Mouse (Mus musculus): Measurements from ENCODE around the gene Fkbpl. TPM values are rescaled to one million over a fixed set of nuclear protein-coding genes. Genes with fewer than 3 reads are reported as not detected.
A peak's percentile ranks its signal among the peaks of the same experiment; 100 is the strongest.

Gene Fkbpl
- polyA plus RNA-seq, 1 experiment from 2014 or later, result 15.3 TPM

DNA sequence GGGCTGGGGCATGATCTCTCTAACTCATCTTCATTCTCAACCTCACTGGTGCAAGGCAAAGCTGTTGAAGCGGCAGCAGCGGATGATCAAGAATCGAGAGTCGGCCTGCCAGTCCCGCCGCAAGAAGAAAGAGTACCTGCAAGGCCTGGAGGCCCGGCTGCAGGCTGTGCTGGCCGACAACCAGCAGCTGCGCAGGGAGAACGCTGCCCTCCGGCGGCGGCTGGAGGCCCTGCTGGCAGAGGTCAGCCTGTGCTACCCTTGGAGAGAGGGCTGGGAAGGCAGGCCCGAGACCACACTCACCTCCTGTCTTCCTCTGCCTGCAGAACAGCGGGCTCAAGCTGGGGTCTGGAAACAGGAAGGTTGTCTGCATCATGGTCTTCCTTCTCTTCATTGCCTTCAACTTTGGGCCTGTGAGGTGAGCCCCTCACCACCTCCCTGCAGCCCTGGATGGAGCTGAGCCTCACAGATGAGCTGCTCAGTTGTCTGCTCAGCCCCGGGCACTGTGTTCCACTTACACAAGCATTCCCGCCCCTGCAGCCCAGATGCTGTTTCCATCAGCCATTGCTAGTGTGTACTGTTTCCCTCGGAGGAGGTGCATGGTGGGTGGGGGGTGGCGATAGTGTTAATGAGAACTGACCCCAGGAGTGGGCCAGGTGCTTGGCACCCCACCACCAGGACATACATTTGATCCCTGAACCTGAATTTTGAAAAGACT lies 7.1 kb downstream of the Fkbpl start:
- no peaks in the 10 kb centered on the region for H3K27me3 ChIP-seq
- WGBS, result 39% methylated on average over 19 of the region's 19 CpGs
- H3K36me3 ChIP-seq, result peaks cover 57% of the 10 kb centered on the region
- no peaks in the 10 kb centered on the region for H3K9me3 ChIP-seq
- no peak overlapping the region for H3K4me2 ChIP-seq (replicated peaks)
- no peak overlapping the region for H3K27ac ChIP-seq (replicated peaks)
- no peak for ATAC-seq (replicated peaks)
- no peak overlapping the region for H3K9ac ChIP-seq (replicated peaks)
- peaks cover 14% of the 10 kb centered on the region for H3K4me1 ChIP-seq
- no peak overlapping the region for H3K4me3 ChIP-seq

DNA sequence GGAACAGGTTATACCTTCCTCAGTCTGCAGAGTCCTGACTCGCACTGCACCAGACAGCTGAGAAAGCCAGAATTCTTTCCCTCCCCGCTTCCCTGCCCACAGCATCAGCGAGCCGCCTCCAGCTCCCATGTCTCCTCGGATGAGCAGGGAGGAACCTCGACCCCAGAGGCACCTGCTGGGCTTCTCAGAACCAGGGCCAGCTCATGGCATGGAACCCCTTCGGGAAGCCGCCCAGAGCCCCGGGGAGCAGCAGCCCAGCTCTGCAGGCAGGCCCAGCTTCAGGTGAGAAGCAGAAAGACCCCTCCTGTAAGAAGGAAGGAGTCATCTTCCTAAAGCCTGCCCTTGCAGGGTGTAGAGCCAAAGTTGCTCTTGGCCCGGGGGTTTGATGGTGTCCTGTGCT lies 8.0 kb downstream of the Fkbpl start:
- Histone ChIP-seq H3K9ac (replicated peaks) (no peak overlapping the region), H3K27me3 (no peaks in the 10 kb centered on the region), H3K27ac (replicated peaks) (no peak overlapping the region), H3K4me1 (peaks cover 12% of the 10 kb centered on the region), H3K9me3 (no peaks in the 10 kb centered on the region), H3K4me2 (replicated peaks) (no peak overlapping the region), H3K4me3 (no peak overlapping the region), H3K36me3 (peaks cover 57% of the 10 kb centered on the region)
- no peak for ATAC-seq (replicated peaks)
- WGBS, result 93% methylated on average over 10 of the region's 10 CpGs

GRCm38 (mm10) chr17:34652985-34653384 lies 8.4 kb downstream of the Fkbpl start:
- WGBS, result 91% methylated on average over 8 of the region's 8 CpGs
- Histone ChIP-seq H3K36me3 (peaks cover 57% of the 10 kb centered on the region), H3K4me2 (replicated peaks) (no peak overlapping the region), H3K4me3 (no peak overlapping the region), H3K9me3 (no peaks in the 10 kb centered on the region), H3K9ac (replicated peaks) (no peak overlapping the region), H3K27ac (replicated peaks) (no peak overlapping the region), H3K27me3 (no peaks in the 10 kb centered on the region), H3K4me1 (peaks cover 7% of the 10 kb centered on the region)
- no peak for ATAC-seq (replicated peaks)

DNA sequence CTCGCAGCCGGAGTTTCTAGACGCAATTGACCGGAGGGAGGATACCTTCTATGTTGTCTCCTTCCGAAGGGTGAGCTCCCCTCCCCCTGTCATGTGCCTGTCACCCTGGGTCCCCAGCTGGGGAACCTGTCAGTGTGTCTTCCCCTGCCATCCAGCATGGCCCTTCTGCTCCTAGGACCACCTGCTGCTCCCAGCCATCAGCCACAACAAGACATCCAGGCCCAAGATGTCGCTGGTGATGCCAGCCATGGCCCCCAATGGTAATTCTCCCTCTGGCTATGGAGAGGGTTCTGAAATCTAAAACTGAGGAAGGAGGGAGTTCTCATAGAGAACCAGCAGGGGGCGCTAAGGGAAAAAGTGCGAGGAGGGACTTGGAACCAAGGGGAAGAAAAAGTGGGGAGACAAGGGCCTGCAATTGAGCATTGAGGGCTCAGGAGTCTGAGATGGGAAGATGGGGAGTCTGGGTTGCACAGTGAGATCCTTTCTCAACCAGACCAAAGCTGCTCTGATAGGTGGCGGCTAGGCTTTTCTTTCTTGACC lies 9.3 kb downstream of the Fkbpl start:
- WGBS, result 62% methylated on average over 9 of the region's 9 CpGs
- no peak for ATAC-seq (replicated peaks)
- no peaks in the 10 kb centered on the region for H3K27me3 ChIP-seq
- H3K9me3 ChIP-seq, result no peaks in the 10 kb centered on the region
- H3K9ac ChIP-seq (replicated peaks), result no peak overlapping the region
- no peak overlapping the region for H3K4me2 ChIP-seq (replicated peaks)
- H3K4me3 ChIP-seq, result no peak overlapping the region
- no peak overlapping the region for H3K27ac ChIP-seq (replicated peaks)
- no peaks in the 10 kb centered on the region for H3K4me1 ChIP-seq
- H3K36me3 ChIP-seq, result peaks cover 56% of the 10 kb centered on the region

DNA sequence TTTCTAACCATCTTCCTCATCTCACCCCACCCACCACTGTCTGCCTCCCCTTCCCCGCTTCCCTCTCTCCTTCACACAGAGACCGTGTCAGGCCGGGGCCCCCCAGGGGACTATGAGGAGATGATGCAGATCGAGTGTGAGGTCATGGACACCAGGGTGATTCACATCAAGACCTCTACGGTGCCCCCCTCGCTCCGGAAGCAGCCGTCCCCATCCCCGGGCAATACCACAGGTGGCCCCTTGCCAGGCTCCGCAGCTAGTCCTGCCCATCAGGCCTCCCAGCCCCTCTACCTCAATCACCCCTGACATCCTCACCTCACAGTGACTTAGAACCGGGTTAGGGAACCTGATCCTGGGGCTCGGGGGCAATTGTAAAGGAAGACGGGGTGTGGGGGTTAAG lies 9.8 kb downstream of the Fkbpl start:
- peaks cover 50% of the 10 kb centered on the region for H3K36me3 ChIP-seq
- no peak for ATAC-seq (replicated peaks)

GRCm38 (mm10) chr17:34655160-34655559 lies 10.6 kb downstream of the Fkbpl start:
- no peak overlapping the region for H3K27ac ChIP-seq (replicated peaks)
- H3K4me1 ChIP-seq, result no peaks in the 10 kb centered on the region
- peaks cover 5% of the 10 kb centered on the region for H3K27me3 ChIP-seq
- 87% methylated on average over 7 of the region's 7 CpGs for WGBS
- no peak overlapping the region for H3K4me2 ChIP-seq (replicated peaks)
- no peak overlapping the region for H3K4me3 ChIP-seq
- 0 out of 2 replicates have a peak, but pooled peaks have one; percentile 20 for ATAC-seq (replicated peaks)
- H3K36me3 ChIP-seq, result peaks cover 43% of the 10 kb centered on the region
- H3K9me3 ChIP-seq, result no peaks in the 10 kb centered on the region
- H3K9ac ChIP-seq (replicated peaks), result no peak overlapping the region

More for the DNA sequence above, 9.8 kb downstream of the Fkbpl start:
- Histone ChIP-seq H3K9ac (replicated peaks) (no peak overlapping the region), H3K4me2 (replicated peaks) (no peak overlapping the region), H3K4me3 (no peak overlapping the region), H3K9me3 (no peaks in the 10 kb centered on the region), H3K27me3 (no peaks in the 10 kb centered on the region; the same call in 1 of the 2 replicates), H3K27ac (replicated peaks) (no peak overlapping the region), H3K4me1 (no peaks in the 10 kb centered on the region)
- WGBS, result 92% methylated on average over 13 of the region's 13 CpGs

- H3K4me3 ChIP-seq, result no peak overlapping the region
- H3K9ac ChIP-seq (replicated peaks), result no peak overlapping the region
- ATAC-seq (replicated peaks), result peak; percentile 13; the same call in 1 of the 2 replicates
- no peaks in the 10 kb centered on the region for H3K9me3 ChIP-seq
- H3K36me3 ChIP-seq, result peaks cover 38% of the 10 kb centered on the region
- 67% methylated on average over 4 of the region's 4 CpGs for WGBS
- H3K27me3 ChIP-seq, result peaks cover 10% of the 10 kb centered on the region
- H3K27ac ChIP-seq (replicated peaks), result no peak overlapping the region
- no peaks in the 10 kb centered on the region for H3K4me1 ChIP-seq
- no peak overlapping the region for H3K4me2 ChIP-seq (replicated peaks)
These were observed 11.0 kb downstream of the Fkbpl start for GRCm38 (mm10) chr17:34655581-34655991.

GRCm38 (mm10) chr17:34656666-34657065 lies 12.1 kb downstream of the Fkbpl start:
- Histone ChIP-seq H3K9me3 (no peaks in the 10 kb centered on the region), H3K4me2 (replicated peaks) (no peak overlapping the region), H3K36me3 (peaks cover 28% of the 10 kb centered on the region), H3K4me1 (0 out of 2 replicates have a peak, but pooled peaks cover 6% of the 10 kb centered on the region), H3K27ac (replicated peaks) (no peak overlapping the region), H3K9ac (replicated peaks) (no peak overlapping the region), H3K27me3 (peaks cover 19% of the 10 kb centered on the region), H3K4me3 (no peak overlapping the region)
- ATAC-seq (replicated peaks), result no peak
- 47% methylated on average over 8 of the region's 8 CpGs for WGBS

DNA sequence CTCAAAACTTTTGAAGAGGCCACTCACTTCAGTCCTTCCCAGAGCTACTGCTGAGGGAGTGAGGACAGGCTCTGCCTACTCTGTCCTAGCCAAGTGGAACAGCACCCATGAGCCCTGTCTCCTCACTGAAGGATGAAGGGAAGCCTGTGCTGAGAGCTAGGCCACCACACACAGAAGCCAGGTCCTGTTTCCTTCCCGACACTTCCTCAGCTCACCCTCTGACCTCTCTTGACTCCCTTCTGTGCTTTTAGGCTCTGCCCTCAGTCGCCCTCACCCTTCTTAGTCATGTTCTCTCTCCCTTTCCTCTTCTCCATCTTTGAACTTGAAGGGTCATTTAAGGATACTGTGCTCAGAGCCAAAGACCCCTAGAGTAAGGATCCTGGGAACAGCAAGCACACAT lies 12.7 kb downstream of the Fkbpl start:
- no peak overlapping the region for H3K4me3 ChIP-seq
- H3K9me3 ChIP-seq, result no peaks in the 10 kb centered on the region
- no peak for ATAC-seq (replicated peaks)
- WGBS, result 52% methylated on average over 2 of the region's 2 CpGs
- H3K27ac ChIP-seq (replicated peaks), result no peak overlapping the region
- 0 out of 2 replicates have a peak, but pooled peaks cover 6% of the 10 kb centered on the region for H3K4me1 ChIP-seq
- no peak overlapping the region for H3K4me2 ChIP-seq (replicated peaks)
- H3K36me3 ChIP-seq, result peaks cover 22% of the 10 kb centered on the region
- H3K9ac ChIP-seq (replicated peaks), result no peak overlapping the region
- peaks cover 19% of the 10 kb centered on the region for H3K27me3 ChIP-seq

DNA sequence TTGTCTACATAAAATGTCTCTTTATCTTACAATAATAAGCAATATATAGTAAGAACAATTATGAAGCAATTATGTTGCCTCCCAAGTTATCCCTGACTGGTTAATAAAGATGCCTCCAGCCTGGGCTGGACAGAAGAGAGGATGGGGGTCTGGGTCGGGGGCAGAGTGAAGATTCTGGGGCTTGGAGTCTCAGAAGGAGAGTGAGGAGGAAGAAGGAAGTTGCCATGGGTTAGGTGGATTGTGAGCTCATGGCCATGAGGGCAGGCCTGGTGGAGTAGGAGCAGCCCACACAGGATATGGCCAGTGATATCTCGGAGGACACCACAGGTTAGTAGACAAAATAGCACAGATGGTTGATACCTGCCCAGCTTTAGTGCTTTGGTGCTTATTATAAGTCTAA lies 13.6 kb downstream of the Fkbpl start:
- WGBS, result 85% methylated on average over 2 of the region's 2 CpGs
- 0 out of 2 replicates have a peak, but pooled peaks cover 6% of the 10 kb centered on the region for H3K4me1 ChIP-seq
- no peak for ATAC-seq (replicated peaks)
- peaks cover 19% of the 10 kb centered on the region for H3K27me3 ChIP-seq
- H3K27ac ChIP-seq (replicated peaks), result no peak overlapping the region
- H3K4me3 ChIP-seq, result no peak overlapping the region
- no peak overlapping the region for H3K4me2 ChIP-seq (replicated peaks)
- no peaks in the 10 kb centered on the region for H3K9me3 ChIP-seq
- H3K9ac ChIP-seq (replicated peaks), result no peak overlapping the region
- peaks cover 13% of the 10 kb centered on the region for H3K36me3 ChIP-seq

- no peaks in the 10 kb centered on the region for H3K9me3 ChIP-seq
- H3K4me2 ChIP-seq (replicated peaks), result no peak overlapping the region
- H3K4me3 ChIP-seq, result no peak overlapping the region
- 0 out of 2 replicates have a peak, but pooled peaks cover 6% of the 10 kb centered on the region for H3K4me1 ChIP-seq
- ATAC-seq (replicated peaks), result no peak
- H3K9ac ChIP-seq (replicated peaks), result no peak overlapping the region
- WGBS, result 81% methylated on average over 3 of the region's 3 CpGs
- no peak overlapping the region for H3K27ac ChIP-seq (replicated peaks)
- peaks cover 19% of the 10 kb centered on the region for H3K27me3 ChIP-seq
- peaks cover 8% of the 10 kb centered on the region for H3K36me3 ChIP-seq
These were observed 14.0 kb downstream of the Fkbpl start for GRCm38 (mm10) chr17:34658591-34658990.

DNA sequence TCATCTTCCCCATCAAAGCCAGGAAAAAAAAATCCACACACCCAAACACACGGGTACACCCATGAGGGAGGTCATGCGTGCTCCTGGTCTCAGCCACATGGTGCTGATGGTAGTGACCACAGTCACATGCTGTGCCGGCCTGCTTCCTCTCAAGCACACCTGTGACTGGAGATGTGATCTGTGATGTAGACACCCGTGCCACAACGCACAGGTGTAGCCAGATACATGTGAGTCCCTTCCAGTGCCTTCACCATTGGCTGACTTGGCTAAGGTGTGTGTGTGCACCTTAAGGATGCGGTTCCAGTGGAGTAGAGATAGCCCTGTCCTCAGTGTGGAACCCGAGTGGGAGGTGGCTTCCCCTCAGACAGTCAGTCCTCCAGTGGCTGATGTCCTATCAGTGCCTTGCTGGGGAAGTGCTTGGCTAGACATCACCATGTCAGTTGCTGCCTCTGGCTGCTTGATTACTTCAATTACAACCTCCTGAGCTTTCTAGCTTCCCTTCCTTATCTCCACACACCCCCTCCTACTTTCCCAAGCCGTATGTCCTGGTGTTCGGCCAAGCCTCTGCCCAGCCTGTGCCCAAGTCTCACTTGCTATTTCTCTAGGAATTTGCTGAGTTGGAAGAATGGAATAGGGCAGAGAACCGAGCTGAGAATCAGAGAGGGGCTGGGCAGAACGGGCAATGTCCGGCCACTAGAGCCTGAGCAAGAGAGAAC lies 14.8 kb downstream of the Fkbpl start:
- ATAC-seq (replicated peaks), result no peak

More for the DNA sequence above, 14.8 kb downstream of the Fkbpl start:
- 75% methylated on average over 12 of the region's 12 CpGs for WGBS
- no peak overlapping the region for H3K4me3 ChIP-seq
- H3K9ac ChIP-seq (replicated peaks), result no peak overlapping the region
- 0 out of 2 replicates have a peak, but pooled peaks cover 6% of the 10 kb centered on the region for H3K4me1 ChIP-seq
- peaks cover 19% of the 10 kb centered on the region for H3K27me3 ChIP-seq
- H3K36me3 ChIP-seq, result 0 out of 2 replicates have a peak, but pooled peaks cover 2% of the 10 kb centered on the region
- H3K27ac ChIP-seq (replicated peaks), result no peak overlapping the region
- H3K9me3 ChIP-seq, result no peaks in the 10 kb centered on the region
- H3K4me2 ChIP-seq (replicated peaks), result no peak overlapping the region

All from forebrain, embryonic 15.5 days (tissue).